Mouse (Mus musculus) heart, postnatal 0 days (tissue): ENCODE measurements around the gene Pde4b. TPM values are rescaled to one million over a fixed set of nuclear protein-coding genes. Genes with fewer than 3 reads are reported as not detected.
A peak's percentile ranks its signal among the peaks of the same experiment; 100 is the strongest.

Experiments used
- ATAC-seq: fragments of 200-750 bp; cut with Nextera tagmentation; 2 replicates; pipeline ENCODE4 v1.8.0; 2017; ENCODE audit warnings: low read depth, moderate number of reproducible peaks, moderate library complexity; ENCODE audit not compliant: insufficient read depth
- DNase-seq: peaks from one replicate; pipeline ENCODE4 v3.0.0-alpha.2; 2016; ENCODE audit warnings: low spot score
- H3K27ac ChIP-seq: fragments of 300-500 bp; sonication (generic); 2 replicates; pipeline ENCODE4 v1.5.1; 2014; ENCODE audit warnings: low read depth, mild to moderate bottlenecking
- H3K27me3 ChIP-seq: fragments of 300-500 bp; sonication (generic); 2 replicates; pipeline ENCODE4 v1.6.1; 2014; ENCODE audit warnings: low read length, mixed read lengths; ENCODE audit not compliant: control insufficient read depth, insufficient read depth
- H3K36me3 ChIP-seq: fragments of 300-500 bp; sonication (generic); replicated peaks from 2 replicates; pipeline ENCODE4 v1.6.1; 2014; ENCODE audit warnings: low read length, mixed read lengths; ENCODE audit not compliant: control insufficient read depth, insufficient read depth
- H3K4me1 ChIP-seq: fragments of 300-500 bp; sonication (generic); 2 replicates; pipeline ENCODE4 v1.6.1; 2014; ENCODE audit warnings: antibody characterized with exemption; ENCODE audit not compliant: control insufficient read depth, insufficient read depth
- H3K4me2 ChIP-seq: fragments of 300-500 bp; sonication (generic); 2 replicates; pipeline ENCODE4 v1.6.1; 2014; ENCODE audit warnings: low read depth, mild to moderate bottlenecking, low read length, moderate library complexity
- H3K4me3 ChIP-seq: fragments of 300-500 bp; sonication (generic); 2 replicates; pipeline ENCODE4 v1.5.1; 2014; ENCODE audit warnings: low read depth, low read length
- H3K9ac ChIP-seq: fragments of 300-500 bp; sonication (generic); replicated peaks from 2 replicates; pipeline ENCODE4 v1.6.1; 2014; ENCODE audit warnings: low read depth, low read length, mixed read lengths
- H3K9me3 ChIP-seq: fragments of 300-500 bp; sonication (generic); replicated peaks from 2 replicates; pipeline ENCODE4 v1.6.1; 2016; ENCODE audit warnings: low read length; ENCODE audit not compliant: control insufficient read depth
- CTCF ChIP-seq: IDR thresholded peaks from 2 replicates; pipeline ENCODE4 v1.5.1; 2016; ENCODE audit warnings: antibody characterized with exemption, control low read depth, low read depth
- EP300 ChIP-seq: IDR thresholded peaks from 2 replicates; pipeline ENCODE4 v1.6.1; 2016; ENCODE audit warnings: antibody characterized with exemption, low read depth
- WGBS: fragments of 180-500 bp; shearing (Covaris S2); extraction: QIAGEN DNeasy Blood & Tissue Kit; methylation state at CpG from one replicate; pipeline ENCODE4 v1.1.7; 2014; 5-methylcytosine and 5-hydroxymethylcytosine counted together
- polyA plus RNA-seq: library from polyadenylated mRNA; unstranded; fragments of >200 nt; fragmentation: Nextera tagmentation; extraction: Ambion mirVana; gene quantifications from 2 replicates; pipeline ENCODE4 v1.2.1, GENCODE M21; 2015
- total RNA-seq: library from RNA; depleted of rRNA; stranded (reverse); fragments of >200 nt; gene quantifications from 2 replicates; pipeline ENCODE4 v1.2.3, GENCODE M21; 2014; ENCODE audit warnings: low replicate concordance

Pde4b gene
- total and polyA plus RNA-seq, 2 experiments from 2014 or later = 30.8 to 50.1 TPM

GRCm38 (mm10) chr4:102393605-102394004 lies 306.3 kb downstream of the Pde4b start:
- 58% methylated on average over 2 of the region's 2 CpGs for WGBS
- Histone ChIP-seq H3K27ac (no peak overlapping the region), H3K27me3 (no peaks in the 10 kb centered on the region), H3K4me3 (no peak overlapping the region), H3K4me1 (peaks cover 24% of the 10 kb centered on the region), H3K4me2 (no peak overlapping the region), H3K9me3 (no peaks in the 10 kb centered on the region), H3K9ac (no peak overlapping the region), H3K36me3 (no peaks in the 10 kb centered on the region)
- ATAC-seq (no peak), DNase-seq (no peak)
- TF ChIP-seq EP300 (no peak), CTCF (no peak)

DNA sequence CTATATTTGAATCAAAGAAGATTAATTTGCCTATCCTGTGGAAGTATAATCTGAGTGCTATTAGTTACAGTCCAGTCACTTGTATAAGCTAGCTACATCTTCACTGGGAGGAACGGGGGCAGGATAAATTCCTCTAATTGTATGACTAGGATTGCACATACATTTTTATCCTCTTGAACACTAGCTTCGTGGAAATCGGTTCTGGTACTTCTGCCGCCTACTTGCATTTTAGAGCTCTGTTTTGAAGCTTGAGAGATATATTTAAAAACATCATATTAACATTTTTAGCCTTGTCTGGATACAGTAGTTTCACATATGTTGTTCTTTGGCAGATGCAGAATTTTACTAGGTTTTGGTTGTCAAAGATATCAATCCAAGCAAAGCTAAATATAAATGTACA lies 310.0 kb downstream of the Pde4b start:
- WGBS = 76% methylated on average over 4 of the region's 4 CpGs
- Histone ChIP-seq H3K9me3 (no peaks in the 10 kb centered on the region), H3K27ac (0 out of 2 replicates have a peak overlapping the region, but pooled peaks have one; percentile 30), H3K4me3 (no peak overlapping the region), H3K9ac (no peak overlapping the region), H3K27me3 (no peaks in the 10 kb centered on the region), H3K4me1 (peaks cover 4% of the 10 kb centered on the region; the same call in 1 of the 2 replicates), H3K36me3 (no peaks in the 10 kb centered on the region), H3K4me2 (no peak overlapping the region)
- ATAC-seq (no peak), DNase-seq (no peak)
- TF ChIP-seq EP300 (no peak), CTCF (no peak)

DNA sequence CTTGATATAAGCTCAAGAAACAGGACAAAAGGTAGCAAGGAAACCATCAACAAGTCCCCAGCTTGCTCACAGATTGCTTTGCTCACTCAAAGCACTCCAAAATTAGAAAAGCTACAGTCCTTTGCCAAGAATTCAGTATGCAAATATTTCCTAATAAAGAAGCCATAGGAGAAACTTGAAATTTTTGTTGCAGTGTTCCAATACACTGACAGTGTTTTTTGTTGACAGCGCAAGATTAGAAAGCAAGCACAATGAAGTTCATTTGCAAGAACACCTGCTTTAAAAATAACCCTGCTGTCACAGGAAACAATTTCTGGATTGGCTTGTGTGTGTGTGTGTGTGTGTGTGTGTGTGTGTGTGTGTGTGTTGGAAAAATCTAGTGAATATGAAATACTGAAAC lies 311.2 kb downstream of the Pde4b start:
- Histone ChIP-seq H3K27me3 (no peaks in the 10 kb centered on the region), H3K36me3 (no peaks in the 10 kb centered on the region), H3K27ac (peak overlapping the region; percentile 84), H3K9ac (no peak overlapping the region), H3K4me1 (peaks cover 4% of the 10 kb centered on the region; the same call in 1 of the 2 replicates), H3K4me3 (no peak overlapping the region), H3K4me2 (no peak overlapping the region), H3K9me3 (no peaks in the 10 kb centered on the region)
- DNase-seq (peak; percentile 81), ATAC-seq (peak; percentile 75; the same call in 1 of the 2 replicates)
- TF ChIP-seq CTCF = no peak
- TF ChIP-seq EP300 = no peak; the same call in 1 of the 2 replicates
- 55% methylated on average over 1 of the region's 1 CpGs for WGBS

- no peak for ATAC-seq
- Histone ChIP-seq H3K4me2 (no peak overlapping the region), H3K9ac (no peak overlapping the region), H3K9me3 (no peaks in the 10 kb centered on the region), H3K27ac (0 out of 2 replicates have a peak overlapping the region, but pooled peaks have one; percentile 11), H3K27me3 (no peaks in the 10 kb centered on the region), H3K4me1 (peaks cover 22% of the 10 kb centered on the region), H3K36me3 (no peaks in the 10 kb centered on the region), H3K4me3 (no peak overlapping the region)
- DNase-seq = no peak
- TF ChIP-seq CTCF (no peak), EP300 (no peak)
- 58% methylated on average over 3 of the region's 3 CpGs for WGBS
Measured at GRCm38 (mm10) chr4:102406848-102407247, 319.5 kb downstream of the Pde4b start.

DNA sequence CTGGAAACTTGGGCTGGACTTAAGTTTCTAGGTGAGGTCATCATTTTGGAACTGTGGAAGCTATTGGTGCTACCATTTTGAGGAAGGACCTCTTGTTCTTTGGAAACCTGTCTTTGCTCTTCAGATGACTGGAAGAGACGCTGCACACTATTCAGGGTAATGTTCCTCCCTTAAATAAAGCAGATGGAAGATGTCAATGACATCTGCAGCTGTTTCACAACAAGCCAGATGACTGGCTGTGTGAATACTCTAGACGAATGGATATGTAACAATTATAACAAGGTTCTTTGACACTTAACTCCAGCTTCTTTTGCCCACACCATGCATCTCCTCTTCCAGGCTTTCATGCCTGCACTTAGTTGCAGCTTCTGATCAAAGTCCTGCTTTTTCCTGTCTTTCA lies 320.8 kb downstream of the Pde4b start:
- no peak for ATAC-seq
- no peak for DNase-seq
- H3K4me2 ChIP-seq = no peak overlapping the region

GRCm38 (mm10) chr4:102408938-102409337 lies 321.6 kb downstream of the Pde4b start:
- Histone ChIP-seq H3K27ac (peak overlapping the region; percentile 4; the same call in 1 of the 2 replicates), H3K9ac (no peak overlapping the region), H3K4me1 (peaks cover 27% of the 10 kb centered on the region), H3K36me3 (no peaks in the 10 kb centered on the region), H3K9me3 (no peaks in the 10 kb centered on the region), H3K27me3 (no peaks in the 10 kb centered on the region), H3K4me2 (peak overlapping the region; percentile 27; the same call in 1 of the 2 replicates), H3K4me3 (no peak overlapping the region)
- TF ChIP-seq CTCF (no peak), EP300 (no peak)
- 18% methylated on average over 4 of the region's 4 CpGs for WGBS
- peak; percentile 58 for ATAC-seq
- peak; percentile 58 for DNase-seq

More for the DNA sequence above, 320.8 kb downstream of the Pde4b start:
- H3K9me3 ChIP-seq = no peaks in the 10 kb centered on the region
- H3K36me3 ChIP-seq = no peaks in the 10 kb centered on the region
- TF ChIP-seq EP300 (no peak), CTCF (no peak)
- H3K27me3 ChIP-seq = no peaks in the 10 kb centered on the region
- H3K9ac ChIP-seq = no peak overlapping the region
- H3K4me3 ChIP-seq = no peak overlapping the region
- peak overlapping the region; percentile 4; the same call in 1 of the 2 replicates for H3K27ac ChIP-seq
- peaks cover 22% of the 10 kb centered on the region for H3K4me1 ChIP-seq
- WGBS = 53% methylated on average over 2 of the region's 2 CpGs
